Mouse (Mus musculus) MEL (cell line): ENCODE results near the gene Unc5cl. TPM values are rescaled to one million over a fixed set of nuclear protein-coding genes. Genes with fewer than 3 reads are reported as not detected.

ENCODE experiments used
- DNase-seq: peaks from one replicate; pipeline ENCODE4 v3.0.0; 2011; ENCODE audit warnings: low read depth, low spot score
- H3K27ac ChIP-seq: 2 replicates; pipeline ENCODE4 v1.5.1; 2012; ENCODE audit warnings: low read depth, mild to moderate bottlenecking, control low read depth, low read length, moderate library complexity; ENCODE audit not compliant: control insufficient read depth
- H3K27me3 ChIP-seq, 2 experiments: fragments of 150-350 bp in 1 of 2; sonication (generic) in 1 of 2; 2 replicates each; pipeline ENCODE4 v1.6.1; 2012; ENCODE audit warnings: low read length in 2 of 2, mild to moderate bottlenecking in 2 of 2, improper control_type of control experiment in 1 of 2, moderate library complexity in 1 of 2; ENCODE audit not compliant: insufficient read depth in 2 of 2, control insufficient read depth in 1 of 2
- H3K36me3 ChIP-seq, 2 experiments: 2 replicates each; pipeline ENCODE4 v1.6.1; 2012 to 2014; ENCODE audit warnings: low read length in 2 of 2, improper control_type of control experiment in 1 of 2, inconsistent platforms in 1 of 2, mild to moderate bottlenecking in 1 of 2; ENCODE audit not compliant: insufficient read depth in 2 of 2, control insufficient read depth in 1 of 2
- H3K4me1 ChIP-seq, 2 experiments: fragments of 150-350 bp in 1 of 2; sonication (generic) in 1 of 2; 2 replicates each; pipeline ENCODE4 v1.6.1; 2012; ENCODE audit warnings: low read length in 2 of 2, improper control_type of control experiment in 1 of 2, mild to moderate bottlenecking in 1 of 2; ENCODE audit not compliant: insufficient read depth in 2 of 2, control insufficient read depth in 1 of 2
- H3K4me3 ChIP-seq, 2 experiments: fragments of 150-350 bp in 1 of 2; sonication (generic) in 1 of 2; 2 replicates each; pipeline ENCODE4 v1.5.1; 2012; ENCODE audit warnings: low read depth in 2 of 2, low read length in 2 of 2, mild to moderate bottlenecking in 2 of 2, moderate library complexity in 2 of 2, control low read depth in 1 of 2, improper control_type of control experiment in 1 of 2; ENCODE audit not compliant: control insufficient read depth in 1 of 2, insufficient read depth in 1 of 2
- H3K79me2 ChIP-seq: 2 replicates; pipeline ENCODE4 v1.6.1; 2012; ENCODE audit warnings: mild to moderate bottlenecking, low read length, moderate library complexity; ENCODE audit not compliant: control insufficient read depth, poor library complexity, insufficient read depth
- H3K9ac ChIP-seq: 2 replicates; pipeline ENCODE4 v1.6.1; 2012; ENCODE audit warnings: low read depth, mild to moderate bottlenecking, control low read depth, low read length, moderate library complexity; ENCODE audit not compliant: control insufficient read depth, poor library complexity, severe bottlenecking
- H3K9me3 ChIP-seq: fragments of 150-350 bp; sonication (generic); replicated peaks from 2 replicates; pipeline ENCODE4 v1.6.1; 2012; ENCODE audit warnings: mild to moderate bottlenecking, low read length, improper control_type of control experiment, moderate library complexity; ENCODE audit not compliant: insufficient read depth
- BHLHE40 ChIP-seq: IDR thresholded peaks from 2 replicates; pipeline ENCODE4 v1.6.1; 2012; ENCODE audit warnings: low read depth, mild to moderate bottlenecking, inconsistent platforms, low read length, improper control_type of control experiment, borderline replicate concordance
- CHD2 ChIP-seq: IDR thresholded peaks from 2 replicates; pipeline ENCODE4 v1.6.1; 2011; ENCODE audit warnings: low read length, improper control_type of control experiment
- CTCF ChIP-seq, 3 experiments: IDR thresholded peaks in 2 of 3; conservative IDR thresholded peaks in 1 of 3; 2 replicates each; pipeline ENCODE4 v1.5.1; 2011 to 2012; ENCODE audit warnings: low read length in 3 of 3, low read depth in 2 of 3, mild to moderate bottlenecking in 2 of 3, improper control_type of control experiment in 1 of 3, inconsistent platforms in 1 of 3, mixed read lengths in 1 of 3, moderate library complexity in 1 of 3; ENCODE audit not compliant: control insufficient read depth in 1 of 3, insufficient read depth in 1 of 3, poor library complexity in 1 of 3, severe bottlenecking in 1 of 3
- E2F4 ChIP-seq: IDR thresholded peaks from 2 replicates; pipeline ENCODE4 v1.6.1; 2011; ENCODE audit warnings: low read depth, low read length, improper control_type of control experiment, borderline replicate concordance
- ELF1 ChIP-seq: IDR thresholded peaks from 2 replicates; pipeline ENCODE4 v1.6.1; 2014; ENCODE audit warnings: low read depth, mild to moderate bottlenecking, inconsistent platforms, low read length, improper control_type of control experiment, moderate library complexity
- EP300 ChIP-seq, 2 experiments: IDR thresholded peaks; 2 replicates each; pipeline ENCODE4 v1.6.1; 2011; ENCODE audit warnings: improper control_type of control experiment in 2 of 2, low read length in 2 of 2, low read depth in 1 of 2, mild to moderate bottlenecking in 1 of 2
- ETS1 ChIP-seq: IDR thresholded peaks from 2 replicates; pipeline ENCODE4 v1.6.1; 2012; ENCODE audit warnings: low read depth, mild to moderate bottlenecking, inconsistent platforms, low read length, improper control_type of control experiment, moderate library complexity
- GABPA ChIP-seq: IDR thresholded peaks from 2 replicates; pipeline ENCODE4 v1.6.1; 2012; ENCODE audit warnings: low read depth, mild to moderate bottlenecking, inconsistent platforms, low read length, improper control_type of control experiment, moderate library complexity
- GATA1 ChIP-seq: IDR thresholded peaks from 2 replicates; pipeline ENCODE4 v1.6.1; 2011; ENCODE audit warnings: low read depth, low read length, improper control_type of control experiment
- HCFC1 ChIP-seq: IDR thresholded peaks from 2 replicates; pipeline ENCODE4 v1.6.1; 2012; ENCODE audit warnings: low read depth, mild to moderate bottlenecking, inconsistent platforms, low read length, improper control_type of control experiment, moderate library complexity
- JUND ChIP-seq: IDR thresholded peaks from 2 replicates; pipeline ENCODE4 v1.6.1; 2011; ENCODE audit warnings: low read depth, mild to moderate bottlenecking, improper control_type of control experiment, low read length
- KAT2A ChIP-seq: conservative IDR thresholded peaks from 2 replicates; pipeline ENCODE4 v1.6.1; 2012; ENCODE audit warnings: low read depth, low read length, improper control_type of control experiment, inconsistent platforms
- MYB ChIP-seq: IDR thresholded peaks from 2 replicates; pipeline ENCODE4 v1.6.1; 2011; ENCODE audit warnings: mild to moderate bottlenecking, low read depth, low read length, improper control_type of control experiment
- MYC ChIP-seq: IDR thresholded peaks from 2 replicates; pipeline ENCODE4 v1.6.1; 2011; ENCODE audit warnings: low read depth, mild to moderate bottlenecking, low read length, improper control_type of control experiment, moderate library complexity
- NELFE ChIP-seq: IDR thresholded peaks from 2 replicates; pipeline ENCODE4 v1.6.1; 2011; ENCODE audit warnings: low read depth, low read length, improper control_type of control experiment
- POLR2A ChIP-seq, 2 experiments: IDR thresholded peaks; 2 replicates each; pipeline ENCODE4 v1.6.1; 2011 to 2012; ENCODE audit warnings: low read length in 2 of 2, mild to moderate bottlenecking in 2 of 2, control low read depth in 1 of 2, improper control_type of control experiment in 1 of 2, low read depth in 1 of 2, moderate library complexity in 1 of 2; ENCODE audit not compliant: control insufficient read depth in 1 of 2, insufficient read depth in 1 of 2, poor library complexity in 1 of 2
- POLR2AphosphoS2 ChIP-seq: IDR thresholded peaks from 2 replicates; pipeline ENCODE4 v1.6.1; 2011; ENCODE audit warnings: low read length, improper control_type of control experiment
- RAD21 ChIP-seq: IDR thresholded peaks from 2 replicates; pipeline ENCODE4 v1.6.1; 2011; ENCODE audit warnings: mild to moderate bottlenecking, low read depth, low read length, improper control_type of control experiment
- RCOR1 ChIP-seq: IDR thresholded peaks from 2 replicates; pipeline ENCODE4 v1.6.1; 2012; ENCODE audit warnings: low read depth, mild to moderate bottlenecking, inconsistent platforms, low read length, improper control_type of control experiment
- SMC3 ChIP-seq: IDR thresholded peaks from 2 replicates; pipeline ENCODE4 v1.6.1; 2011; ENCODE audit warnings: low read depth, low read length, improper control_type of control experiment
- USF1 ChIP-seq: IDR thresholded peaks from 2 replicates; pipeline ENCODE4 v1.6.1; 2014; ENCODE audit warnings: low read depth, mild to moderate bottlenecking, inconsistent platforms, low read length, improper control_type of control experiment, moderate library complexity
- USF2 ChIP-seq, 2 experiments: IDR thresholded peaks; 2 replicates each; pipeline ENCODE4 v1.6.1; 2011 to 2012; ENCODE audit warnings: improper control_type of control experiment in 2 of 2, low read length in 2 of 2, borderline replicate concordance in 1 of 2, inconsistent platforms in 1 of 2, low read depth in 1 of 2, mild to moderate bottlenecking in 1 of 2; ENCODE audit not compliant: insufficient read depth in 1 of 2
- ZC3H11A ChIP-seq: IDR thresholded peaks from 2 replicates; pipeline ENCODE4 v1.6.1; 2012; ENCODE audit warnings: low read depth, mild to moderate bottlenecking, inconsistent platforms, low read length, improper control_type of control experiment
- ZKSCAN1 ChIP-seq: IDR thresholded peaks from 2 replicates; pipeline ENCODE4 v1.6.1; 2012; ENCODE audit warnings: low read depth, mild to moderate bottlenecking, inconsistent platforms, low read length, improper control_type of control experiment, moderate library complexity
- polyA plus RNA-seq, 2 experiments: library from polyadenylated mRNA; stranded (reverse) in 1 of 2; unstranded in 1 of 2; fragments of >175 nt in 1 of 2; fragments of >200 nt in 1 of 2; gene quantifications; 2 replicates each; pipeline versions ENCODE4 v1.2.1 to v1.2.4; 2012; ENCODE audit warnings: low replicate concordance in 2 of 2, low read depth in 1 of 2; ENCODE audit not compliant: insufficient read length in 2 of 2, insufficient read depth in 1 of 2, missing spikeins in 1 of 2
- total RNA-seq: library from RNA; depleted of rRNA; stranded (reverse); fragments of 300-350 nt; gene quantifications from 2 replicates; pipeline ENCODE4 v1.2.3, GENCODE M21; 2012

Unc5cl gene
- total and polyA plus RNA-seq, 3 experiments: 4.7 to 7.7 TPM; not detected in 1

GRCm38 (mm10) chr17:48582486-48582990 lies 127.8 kb downstream of the Unc5cl start (continued):
- TF ChIP-seq CHD2: no peak

- no peaks in the 10 kb centered on the region for H3K4me1 ChIP-seq
- no peak overlapping the region for H3K9ac ChIP-seq
- H3K79me2 ChIP-seq: no peaks in the 10 kb centered on the region
- no peak overlapping the region for H3K4me3 ChIP-seq
- H3K27ac ChIP-seq: no peak overlapping the region
- no peak for DNase-seq
- TF ChIP-seq RAD21 (no peak), USF1 (no peak), USF2 (IDR thresholded peaks at IDR 0.05; ENCODE audit: borderline replicate concordance in 1 of 2, insufficient read depth in 1 of 2, low read depth in 1 of 2, low read length in 2 of 2) (no peak), ELF1 (no peak), CTCF (IDR thresholded peaks at IDR 0.05 in 2 of 3, conservative IDR thresholded peaks at IDR 0.05 in 1 of 3; ENCODE audit: control insufficient read depth in 1 of 3, insufficient read depth in 1 of 3, low read depth in 2 of 3, low read length in 3 of 3, poor library complexity in 1 of 3, severe bottlenecking in 1 of 3) (no peak), ETS1 (no peak), MYB (no peak), E2F4 (no peak), ZC3H11A (no peak), POLR2AphosphoS2 (no peak), KAT2A (no peak), MYC (no peak), EP300 (IDR thresholded peaks at IDR 0.05; ENCODE audit: low read depth in 1 of 2, low read length in 2 of 2) (no peak), NELFE (no peak), RCOR1 (no peak), JUND (no peak)
- H3K27me3 ChIP-seq: no peaks in the 10 kb centered on the region
- no peaks in the 10 kb centered on the region for H3K36me3 ChIP-seq
- no peaks in the 10 kb centered on the region for H3K9me3 ChIP-seq
These were observed 128.7 kb downstream of the Unc5cl start for GRCm38 (mm10) chr17:48583401-48583800.

DNA sequence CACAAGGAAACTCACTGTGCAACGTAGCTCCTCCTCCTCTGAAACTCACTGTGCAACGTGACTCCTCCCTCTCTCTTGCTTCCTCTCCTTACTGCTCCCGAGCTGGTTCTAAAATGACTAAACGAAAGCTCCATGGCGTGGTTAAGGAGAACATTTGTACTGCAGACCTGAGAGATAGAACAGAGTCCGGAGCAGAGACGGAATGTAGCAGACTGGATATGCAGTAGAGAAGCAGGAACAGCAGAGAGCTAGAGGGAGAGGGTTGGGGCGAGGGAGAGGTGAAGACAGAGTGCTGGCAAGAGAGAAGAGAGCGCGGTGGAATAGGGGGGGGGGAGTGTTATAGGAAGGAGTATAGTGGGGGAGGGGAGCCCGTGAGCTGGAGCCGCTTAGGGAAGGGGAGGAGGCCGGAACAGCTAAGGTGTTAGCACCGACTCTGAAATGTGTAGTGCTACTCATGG lies 131.2 kb downstream of the Unc5cl start:
- TF ChIP-seq MYC (no peak), GABPA (no peak), CHD2 (no peak), EP300 (IDR thresholded peaks at IDR 0.05; ENCODE audit: low read depth in 1 of 2, low read length in 2 of 2) (no peak), POLR2A (IDR thresholded peaks at IDR 0.05; ENCODE audit: control insufficient read depth in 1 of 2, insufficient read depth in 1 of 2, low read depth in 1 of 2, low read length in 2 of 2, poor library complexity in 1 of 2) (no peak), RCOR1 (no peak), ZKSCAN1 (no peak), SMC3 (no peak), BHLHE40 (no peak), ZC3H11A (no peak), NELFE (no peak), JUND (no peak), USF2 (IDR thresholded peaks at IDR 0.05; ENCODE audit: borderline replicate concordance in 1 of 2, insufficient read depth in 1 of 2, low read depth in 1 of 2, low read length in 2 of 2) (no peak), GATA1 (no peak), POLR2AphosphoS2 (no peak), HCFC1 (no peak)
- Histone ChIP-seq H3K9me3 (no peaks in the 10 kb centered on the region), H3K36me3 (no peaks in the 10 kb centered on the region), H3K79me2 (no peaks in the 10 kb centered on the region), H3K4me3 (no peak overlapping the region), H3K27me3 (no peaks in the 10 kb centered on the region), H3K4me1 (no peaks in the 10 kb centered on the region), H3K9ac (no peak overlapping the region), H3K27ac (no peak overlapping the region)
- DNase-seq: no peak
